ENCODE assay signal across 15 mouse cellular contexts in the genomic region with DNA sequence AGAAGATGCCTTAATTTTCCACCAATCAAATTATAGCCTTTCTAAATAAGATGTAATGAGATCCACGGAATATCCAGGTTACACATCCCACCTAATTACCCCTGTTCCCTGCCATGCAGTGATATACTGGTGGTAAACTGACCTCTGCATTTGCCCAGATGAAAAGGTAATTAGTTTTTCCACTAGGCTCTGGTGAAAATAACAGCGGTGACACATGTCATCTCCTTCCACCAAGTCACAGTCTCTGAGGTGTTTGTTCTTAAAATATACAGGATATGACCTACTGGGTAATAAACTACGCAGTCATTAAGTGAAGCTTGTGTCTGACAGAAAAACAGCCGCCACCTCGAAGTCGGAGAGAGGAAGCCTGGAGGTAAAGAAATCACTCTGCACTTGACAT.
"Had no signal": no experiment of that assay in that cellular context is flagged by ENCODE, and none has a peak within 500 bp of the region (broad histone marks: within the 10 kb centered on the region; RNA-seq: fewer than 3 reads in every experiment).

No protein-coding gene starts in this region.

- DNase-seq: kidney, adult 18-20 months; kidney, postnatal 36 days; lung, adult 2 months; lung, postnatal 4 days; right cerebral cortex, postnatal 14 days; thymus, adult 2 months; thymus, postnatal 25 days had no signal

- H3K27ac ChIP-seq: layer of hippocampus, adult 2 months; liver, embryonic 15.5 days; neural tube, embryonic 12.5 days; stomach, embryonic 15.5 days had no signal

- ATAC-seq: lung, postnatal 0 days; midbrain, embryonic 16.5 days had no signal

- H3K36me3 ChIP-seq: liver, embryonic 15.5 days; neural tube, embryonic 12.5 days; stomach, embryonic 15.5 days had no signal

- H3K4me2 ChIP-seq: liver, embryonic 11.5 days; liver, embryonic 15.5 days; midbrain, embryonic 11.5 days; neural tube, embryonic 12.5 days; stomach, embryonic 15.5 days had no signal

- H3K27me3 ChIP-seq: liver, embryonic 15.5 days; neural tube, embryonic 12.5 days; stomach, embryonic 15.5 days had no signal

- H3K9me3 ChIP-seq: liver, embryonic 15.5 days; neural tube, embryonic 12.5 days; stomach, embryonic 15.5 days had no signal

- H3K4me1 ChIP-seq: liver, embryonic 15.5 days; neural tube, embryonic 12.5 days; stomach, embryonic 15.5 days had no signal

- H3K9ac ChIP-seq: liver, embryonic 15.5 days; neural tube, embryonic 12.5 days; stomach, embryonic 15.5 days had no signal

- H3K4me3 ChIP-seq: layer of hippocampus, adult 2 months; liver, embryonic 15.5 days; neural tube, embryonic 12.5 days; stomach, embryonic 15.5 days had no signal
